Comparison of ENCODE assay signal across 8 mouse cellular contexts in the genomic region with DNA sequence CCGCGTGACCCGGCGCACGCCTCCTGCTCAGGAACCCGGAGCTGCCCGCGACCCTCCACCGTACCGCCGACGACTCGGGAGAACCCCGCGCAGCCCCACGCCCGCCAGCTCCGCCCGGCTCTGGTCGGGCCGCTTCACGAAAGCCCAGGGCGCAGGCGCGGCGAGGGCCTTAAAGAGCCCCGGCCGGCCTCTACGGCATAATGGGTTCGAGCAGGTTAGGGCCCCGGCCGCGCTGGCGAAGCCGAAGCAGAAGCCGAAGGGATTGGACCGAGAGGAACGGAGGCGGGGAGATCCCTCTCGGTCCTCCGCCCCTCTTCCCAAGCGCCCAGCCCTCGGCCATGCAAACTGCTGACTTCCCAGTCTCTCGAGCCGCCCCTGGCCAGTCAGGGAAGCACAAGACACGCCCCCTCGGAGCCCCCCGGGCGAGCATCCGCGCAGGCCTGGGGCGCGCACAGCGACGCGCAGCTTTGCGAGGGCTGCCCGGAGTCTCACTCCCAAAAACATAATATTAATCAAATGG. TPM values are rescaled to one million over a fixed set of nuclear protein-coding genes. Genes with fewer than 3 reads are reported as not detected.
DNase-seq lines count a peak whose midpoint lies in the region; ATAC-seq lines count a peak whose summit lies in the region.

No protein-coding gene starts in this region.

- H3K27ac ChIP-seq in hindbrain, embryonic 13.5 days, result peak overlapping the region; percentile 96

- peak; percentile 98 for ATAC-seq in hindbrain, embryonic 13.5 days (ENCODE audit: low FRiP score)

- H3K4me2 ChIP-seq in hindbrain, embryonic 13.5 days, result peak overlapping the region; percentile 66

- H3K9ac ChIP-seq in hindbrain, embryonic 13.5 days, result peak overlapping the region; percentile 88

- peak overlapping the region; percentile 85 for H3K4me3 ChIP-seq in hindbrain, embryonic 13.5 days

- no peaks in the 10 kb centered on the region for H3K36me3 ChIP-seq in hindbrain, embryonic 13.5 days

- under 1% methylated on average over 58 of the region's 58 CpGs for WGBS in hindbrain, embryonic 13.5 days

- H3K4me1 ChIP-seq in hindbrain, embryonic 13.5 days (replicated peaks), result peaks cover 11% of the 10 kb centered on the region

- H3K27me3 ChIP-seq in hindbrain, embryonic 13.5 days, result no peaks in the 10 kb centered on the region

- H3K9me3 ChIP-seq in hindbrain, embryonic 13.5 days, result no peaks in the 10 kb centered on the region

- DNase-seq in R1 (ENCODE audit: low read depth, low spot score), result peak; percentile 98
- DNase-seq in cerebellum, postnatal 14 days, result peak; percentile 91 to 95
- peak; percentile 83 to 84 for DNase-seq in frontal cortex, postnatal 14 days (ENCODE audit: low spot score in 2 of 2)
- DNase-seq in layer of hippocampus, postnatal 14 days (ENCODE audit: low spot score in 2 of 2), result peak; percentile 88 to 94
- peak; percentile 96 for DNase-seq in lung, postnatal 10 days
- DNase-seq in ovary, postnatal 36 days (ENCODE audit: low spot score), result peak; percentile 95
- DNase-seq in thymus, postnatal 14 days, result peak; percentile 69

RNA-seq across cellular contexts. Expression of gene Evi5, which starts 5.9 kb away (rescaled TPM):
- 48.8 and 55.0 TPM in 2 replicates for polyA plus RNA-seq in hindbrain, embryonic 13.5 days (2015; fragmentation: Nextera tagmentation; extraction: Ambion mirVana)
- total RNA-seq in layer of hippocampus, postnatal 14 days (2021), result 10 to 100 TPM; 66.6 to 68.9 TPM

RNA-seq across cellular contexts. Expression of gene Rpl5, which starts 31.3 kb away (rescaled TPM):
- polyA plus RNA-seq in hindbrain, embryonic 13.5 days (2015; fragmentation: Nextera tagmentation; extraction: Ambion mirVana), result 62.5 and 68.2 TPM in 2 replicates
- total RNA-seq in layer of hippocampus, postnatal 14 days (2021), result 100 to 1,000 TPM in 1 of 2 experiments, 10 to 100 TPM in 1; 97.2 to 112 TPM

RNA-seq across cellular contexts. Expression of gene Ube2d2b, which starts 39.1 kb away (rescaled TPM):
- polyA plus RNA-seq in hindbrain, embryonic 13.5 days (2015; fragmentation: Nextera tagmentation; extraction: Ambion mirVana), result 0.12 and 0.16 TPM in 2 replicates
- total RNA-seq in layer of hippocampus, postnatal 14 days (2021), result not detected

Comparison
In these comparisons a context has a peak if more than half of its experiments do, and no peak if none do; other contexts are left out.
1. Peak in every context shown above with its lines: DNase-seq, ATAC-seq, H3K4me3 ChIP-seq and H3K27ac ChIP-seq.